Mouse (Mus musculus): ENCODE measurements around the gene Zbtb49. TPM values are rescaled to one million over a fixed set of nuclear protein-coding genes. Genes with fewer than 3 reads are reported as not detected.

Zbtb49 gene
- polyA plus RNA-seq, 1 experiment from 2014 or later, result 16.0 TPM

DNA sequence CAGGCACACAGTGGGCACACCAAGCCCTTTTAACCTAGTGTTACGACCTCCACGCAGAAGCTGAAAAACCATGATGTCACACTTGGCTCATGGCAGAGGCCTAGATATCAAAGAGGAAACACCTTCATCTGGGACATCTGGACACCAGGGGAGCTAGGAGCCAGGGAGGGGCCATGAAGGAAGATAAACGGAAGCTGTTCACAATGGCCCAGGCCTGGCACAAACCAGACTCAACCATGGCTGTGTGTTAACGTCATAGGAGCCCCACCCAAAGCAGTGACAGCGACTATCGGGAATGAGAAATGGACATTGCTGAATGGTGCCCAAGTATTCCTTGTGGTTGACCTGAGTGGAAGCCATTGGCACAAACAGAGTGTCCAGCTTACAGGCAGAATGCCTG, 73.7 kb downstream of the Zbtb49 start:
- peaks cover 9% of the 10 kb centered on the region for H3K4me1 ChIP-seq
- no peaks in the 10 kb centered on the region for H3K27me3 ChIP-seq (ENCODE audit: poor library complexity, severe bottlenecking)
- WGBS, result 93% methylated on average over 6 of the region's 6 CpGs
- H3K9me3 ChIP-seq, result peaks cover 5% of the 10 kb centered on the region; the same call in 1 of the 2 replicates
- H3K36me3 ChIP-seq (replicated peaks), result peaks cover 98% of the 10 kb centered on the region
- H3K27ac ChIP-seq, result no peak overlapping the region
- DNase-seq (ENCODE audit: extremely low spot score, low spot score), result no peak
- no peak overlapping the region for H3K4me3 ChIP-seq

DNA sequence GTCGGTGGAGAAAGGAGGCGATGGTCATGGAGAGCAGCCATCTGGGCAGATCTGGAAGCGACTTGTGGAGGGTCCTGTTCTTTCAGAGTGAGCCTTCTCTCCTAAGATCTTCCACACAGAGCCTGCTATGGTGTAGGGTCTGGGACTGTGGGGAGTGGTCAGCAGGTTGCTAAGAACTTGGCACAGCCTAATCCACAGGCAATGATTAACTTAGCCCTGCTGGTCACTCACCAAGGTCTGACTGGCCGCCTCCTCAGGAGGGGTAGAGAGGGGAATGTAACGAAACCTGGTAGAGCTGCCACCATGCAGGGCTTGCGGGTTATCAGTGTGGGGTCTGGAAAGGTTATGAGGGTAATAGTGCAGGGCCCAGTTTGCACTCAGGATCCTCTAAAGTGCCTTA, 79.4 kb downstream of the Zbtb49 start:
- DNase-seq (ENCODE audit: extremely low spot score, low spot score), result no peak
- no peaks in the 10 kb centered on the region for H3K4me1 ChIP-seq
- 97% methylated on average over 6 of the region's 6 CpGs for WGBS
- H3K4me3 ChIP-seq, result no peak overlapping the region
- peaks cover 98% of the 10 kb centered on the region for H3K36me3 ChIP-seq (replicated peaks)
- no peaks in the 10 kb centered on the region for H3K27me3 ChIP-seq (ENCODE audit: poor library complexity, severe bottlenecking)
- H3K27ac ChIP-seq, result no peak overlapping the region
- H3K9me3 ChIP-seq, result no peaks in the 10 kb centered on the region

Other genes with a start within 250 kb of the Zbtb49 start
- gene Stx18, start 181.7 kb downstream of the Zbtb49 start, polyA plus RNA-seq (2016; fragmentation: Nextera tagmentation; extraction: Ambion mirVana), result 52.0 and 54.4 TPM in 2 replicates
- 112 and 114 TPM in 2 replicates for gene Nsg1, start 60.5 kb downstream of the Zbtb49 start, polyA plus RNA-seq (2016; fragmentation: Nextera tagmentation; extraction: Ambion mirVana)
- 191 and 208 TPM in 2 replicates for gene Lyar, start within 50 bp of the Zbtb49 start, polyA plus RNA-seq (2016; fragmentation: Nextera tagmentation; extraction: Ambion mirVana)
- 75.5 and 79.5 TPM in 2 replicates for gene Tmem128, start 39.7 kb upstream of the Zbtb49 start, polyA plus RNA-seq (2016; fragmentation: Nextera tagmentation; extraction: Ambion mirVana)
- 0.04 TPM in 1 of 2 replicates, not detected in the other for gene Otop1, start 55.5 kb upstream of the Zbtb49 start, polyA plus RNA-seq (2016; fragmentation: Nextera tagmentation; extraction: Ambion mirVana)
- gene Drd5, start 98.9 kb upstream of the Zbtb49 start, polyA plus RNA-seq (2016; fragmentation: Nextera tagmentation; extraction: Ambion mirVana), result 0.05 TPM in 1 of 2 replicates, not detected in the other

Data from forebrain, embryonic 10.5 days (tissue).